Mouse (Mus musculus) CH12.LX (cell line): ENCODE results near the gene BC049762. TPM values are rescaled to one million over a fixed set of nuclear protein-coding genes. Genes with fewer than 3 reads are reported as not detected.

Source experiments
- DNase-seq: peaks from one replicate; pipeline ENCODE4 v3.0.0-alpha.2; 2013; ENCODE audit errors: extremely low read depth
- H3K27ac ChIP-seq: 2 replicates; pipeline ENCODE4 v1.5.1; 2012; ENCODE audit warnings: low read depth, mild to moderate bottlenecking, control low read depth, moderate library complexity; ENCODE audit not compliant: insufficient read depth
- H3K27me3 ChIP-seq: replicated peaks from 2 replicates; pipeline ENCODE3; 2012; ENCODE audit warnings: inconsistent platforms
- H3K36me3 ChIP-seq, 2 experiments: replicated peaks in 1 of 2; 2 replicates each; pipeline versions ENCODE3 to v1.6.1; 2012; ENCODE audit warnings: inconsistent platforms in 1 of 2, low read length in 1 of 2, mild to moderate bottlenecking in 1 of 2, mixed read lengths in 1 of 2, moderate library complexity in 1 of 2; ENCODE audit not compliant: control insufficient read depth in 1 of 2, insufficient read depth in 1 of 2
- H3K4me1 ChIP-seq, 2 experiments: 2 replicates each; pipeline ENCODE4 v1.6.1; 2012; ENCODE audit warnings: inconsistent platforms in 1 of 2, moderate library complexity in 1 of 2; ENCODE audit not compliant: insufficient read depth in 2 of 2, control insufficient read depth in 1 of 2
- H3K4me2 ChIP-seq: 2 replicates; pipeline ENCODE4 v1.6.1; 2012; ENCODE audit warnings: low read depth, mild to moderate bottlenecking, control low read depth; ENCODE audit not compliant: poor library complexity, insufficient read depth, severe bottlenecking
- H3K4me3 ChIP-seq, 3 experiments: fragments of 150-350 bp in 1 of 3; sonication (generic) in 1 of 3; replicated peaks in 1 of 3; 2 replicates each; pipeline versions ENCODE3 to v1.5.1; 2011 to 2012; ENCODE audit warnings: low read depth in 2 of 3, low read length in 2 of 3, mild to moderate bottlenecking in 2 of 3, moderate library complexity in 2 of 3, control low read depth in 1 of 3, improper control_type of control experiment in 1 of 3, inconsistent platforms in 1 of 3, mixed read lengths in 1 of 3; ENCODE audit not compliant: poor library complexity in 1 of 3
- H3K79me2 ChIP-seq: replicated peaks from 2 replicates; pipeline ENCODE4 v1.6.1; 2012; ENCODE audit warnings: mild to moderate bottlenecking, moderate library complexity; ENCODE audit not compliant: control insufficient read depth, poor library complexity, insufficient read depth, severe bottlenecking; ENCODE audit errors: extremely low read depth
- H3K9ac ChIP-seq: 2 replicates; pipeline ENCODE4 v1.6.1; 2012; ENCODE audit warnings: low read depth, mild to moderate bottlenecking, control low read depth, moderate library complexity; ENCODE audit not compliant: insufficient read depth
- H3K9me3 ChIP-seq: replicated peaks from 2 replicates; pipeline ENCODE3; 2012; ENCODE audit warnings: low read length, inconsistent platforms, mixed read lengths
- CHD1 ChIP-seq: IDR thresholded peaks from 2 replicates; pipeline ENCODE4 v1.6.1; 2012; ENCODE audit warnings: low read depth, low read length, improper control_type of control experiment, inconsistent platforms
- CTCF ChIP-seq, 2 experiments: IDR thresholded peaks in 1 of 2; conservative IDR thresholded peaks in 1 of 2; 2 replicates each; pipeline ENCODE4 v1.5.1; 2011 to 2012; ENCODE audit warnings: low read depth in 2 of 2, low read length in 2 of 2, improper control_type of control experiment in 1 of 2, inconsistent platforms in 1 of 2, mild to moderate bottlenecking in 1 of 2, moderate library complexity in 1 of 2
- EP300 ChIP-seq: IDR thresholded peaks from 2 replicates; pipeline ENCODE4 v1.6.1; 2011; ENCODE audit warnings: low read length, improper control_type of control experiment
- NELFE ChIP-seq: IDR thresholded peaks from 2 replicates; pipeline ENCODE4 v1.6.1; 2011; ENCODE audit warnings: low read depth, low read length, improper control_type of control experiment
- POLR2A ChIP-seq: IDR thresholded peaks from 2 replicates; pipeline ENCODE4 v1.6.1; 2011; ENCODE audit warnings: low read depth, mild to moderate bottlenecking, improper control_type of control experiment, low read length
- RAD21 ChIP-seq: IDR thresholded peaks from 2 replicates; pipeline ENCODE4 v1.6.1; 2011; ENCODE audit warnings: low read depth, mild to moderate bottlenecking, low read length, improper control_type of control experiment, moderate library complexity
- SIN3A ChIP-seq: IDR thresholded peaks from 2 replicates; pipeline ENCODE4 v1.6.1; 2012; ENCODE audit warnings: low read length, improper control_type of control experiment, inconsistent platforms
- SMC3 ChIP-seq: IDR thresholded peaks from 2 replicates; pipeline ENCODE4 v1.6.1; 2011; ENCODE audit warnings: low read depth, low read length, improper control_type of control experiment
- UBTF ChIP-seq: IDR thresholded peaks from 2 replicates; pipeline ENCODE4 v1.6.1; 2012; ENCODE audit warnings: low read depth, mild to moderate bottlenecking, inconsistent platforms, low read length, improper control_type of control experiment, moderate library complexity
- USF1 ChIP-seq: IDR thresholded peaks from 2 replicates; pipeline ENCODE4 v1.6.1; 2014; ENCODE audit warnings: low read depth, mild to moderate bottlenecking, inconsistent platforms, low read length, improper control_type of control experiment
- ZNF384 ChIP-seq: IDR thresholded peaks from 2 replicates; pipeline ENCODE4 v1.6.1; 2012; ENCODE audit warnings: low read depth, low read length, improper control_type of control experiment, inconsistent platforms
- dilution Hi-C: fragments of 300-500 bp; cut with MboI; formaldehyde crosslinking; loops from 2 replicates; pipeline ENCODE4 v1.14.3; 2020; ENCODE audit warnings: low sequenced_read_pairs; ENCODE audit not compliant: extremely low pct_unique_long_range_greater_than_20kb, extremely low pct_ligation_motif_present
- in situ Hi-C: fragments of 300-500 bp; cut with MboI; formaldehyde crosslinking; loops from 3 replicates; pipeline ENCODE4 v1.14.3; 2019; ENCODE audit warnings: low sequenced_read_pairs, low pct_ligation_motif_present, low pct_unique_long_range_greater_than_20kb, mixed read lengths
- polyA plus RNA-seq: library from polyadenylated mRNA; unstranded; fragments of >175 nt; gene quantifications from 2 replicates; pipeline ENCODE4 v1.2.1, GENCODE M21; 2012; ENCODE audit warnings: low read depth; ENCODE audit not compliant: insufficient read length
- total RNA-seq, 2 experiments: library from RNA; depleted of rRNA; stranded (reverse); fragments of 300-350 nt in 1 of 2; fragments of >200 nt in 1 of 2; gene quantifications; 2 replicates each; pipeline ENCODE4 v1.2.3; 2012 to 2014

Gene BC049762
- total and polyA plus RNA-seq, 3 experiments, result 0.31 to 0.34 TPM; not detected in 1

DNA sequence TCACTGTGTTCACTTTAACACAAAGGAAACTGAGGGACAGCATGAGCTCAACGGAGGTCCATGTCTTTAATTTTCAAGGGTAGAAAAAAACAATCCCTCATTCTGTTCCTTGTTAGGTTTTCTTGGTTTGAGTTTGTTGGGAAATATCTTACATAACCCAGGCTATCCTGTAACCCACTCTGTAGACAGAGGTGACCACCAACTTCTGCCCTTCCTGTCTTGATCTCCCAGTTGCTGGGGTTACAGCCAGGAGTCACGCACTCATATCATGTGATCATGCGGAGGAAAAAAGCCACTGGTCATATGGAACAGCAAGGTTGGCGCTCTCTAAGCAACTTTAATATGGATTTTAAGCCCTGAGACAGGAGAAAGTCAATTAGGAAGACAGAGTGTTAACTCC is 5.8 kb downstream of the BC049762 start:
- H3K4me3 ChIP-seq, result no peak overlapping the region
- H3K79me2 ChIP-seq, result no peaks in the 10 kb centered on the region
- peaks cover 37% of the 10 kb centered on the region for H3K27me3 ChIP-seq
- peaks cover 2 to 5% of the 10 kb centered on the region in 2 experiments; a peak in 1 of 4 replicates for H3K4me1 ChIP-seq
- TF ChIP-seq ZNF384, result no peak
- no peak for TF ChIP-seq CTCF (conservative IDR thresholded peaks at IDR 0.05 in 1 of 2, IDR thresholded peaks at IDR 0.05 in 1 of 2; ENCODE audit: low read depth in 2 of 2, low read length in 2 of 2)
- TF ChIP-seq POLR2A, result no peak
- TF ChIP-seq USF1, result no peak
- no peak for TF ChIP-seq CHD1
- dilution Hi-C loops, result no loop called here
- H3K4me2 ChIP-seq, result no peak overlapping the region
- in situ Hi-C loops, result loop anchor here (25.0 kb wide), 1 partner anchor 455 kb away; no protein-coding TSS in a partner anchor
- H3K27ac ChIP-seq, result no peak overlapping the region
- H3K9ac ChIP-seq, result no peak overlapping the region
- no peak for DNase-seq
- no peaks in the 10 kb centered on the region for H3K9me3 ChIP-seq
- no peaks in the 10 kb centered on the region for H3K36me3 ChIP-seq

DNA sequence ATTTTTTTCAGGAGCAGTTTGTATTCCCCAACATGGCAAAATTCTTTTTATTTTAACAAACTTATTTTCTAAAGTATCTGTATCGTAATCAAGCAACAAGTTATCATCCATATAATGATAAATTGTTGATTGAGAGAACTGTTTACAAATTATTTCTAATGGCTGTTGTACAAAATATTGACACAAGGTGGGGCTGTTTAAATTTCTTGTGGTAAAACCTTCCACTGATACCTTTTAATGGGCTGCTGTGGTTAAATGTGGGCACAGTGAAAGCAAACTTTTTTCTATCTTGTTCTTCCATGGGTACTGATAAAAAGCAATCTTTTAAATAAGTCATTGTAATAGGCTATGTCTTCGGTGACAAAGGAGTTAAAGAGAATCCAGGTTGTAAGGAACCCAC is 19.9 kb downstream of the BC049762 start:
- Histone ChIP-seq H3K36me3 (no peaks in the 10 kb centered on the region), H3K27me3 (peaks cover 4% of the 10 kb centered on the region), H3K27ac (no peak overlapping the region), H3K4me3 (no peak overlapping the region), H3K79me2 (no peaks in the 10 kb centered on the region), H3K4me2 (no peak overlapping the region), H3K4me1 (no peaks in the 10 kb centered on the region), H3K9ac (no peak overlapping the region), H3K9me3 (no peaks in the 10 kb centered on the region)
- dilution Hi-C loops (no loop called here), in situ Hi-C loops (no loop called here)
- DNase-seq, result peak; percentile 7
- TF ChIP-seq RAD21 (peak; percentile 55), CTCF (conservative IDR thresholded peaks at IDR 0.05 in 1 of 2, IDR thresholded peaks at IDR 0.05 in 1 of 2; ENCODE audit: low read depth in 2 of 2, low read length in 2 of 2) (peak in 1 of 2 experiments; percentile 61; a peak in 2 of 4 replicates), UBTF (no peak), SMC3 (peak; percentile 55)

DNA sequence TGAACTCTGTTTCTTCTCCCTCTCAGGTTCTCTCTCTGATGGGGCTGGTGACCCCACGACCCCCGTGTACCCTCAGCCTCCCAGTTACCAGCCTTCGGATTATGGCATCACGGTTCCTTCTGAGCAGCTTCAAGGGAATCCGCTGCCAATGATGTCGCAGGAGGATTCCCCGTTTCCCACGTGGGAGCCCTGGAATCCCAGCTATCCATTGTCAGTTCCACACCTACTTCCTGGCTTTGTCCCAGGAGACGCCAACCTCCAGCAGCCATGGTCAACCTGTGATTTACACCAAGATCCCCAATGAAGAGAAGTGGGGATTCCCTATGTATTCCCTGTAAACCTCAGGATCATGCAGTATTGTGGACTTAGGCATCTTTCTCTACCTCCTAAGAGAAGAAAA is 28.2 kb downstream of the BC049762 start:
- peaks cover 16 to 38% of the 10 kb centered on the region in 2 experiments for H3K36me3 ChIP-seq
- H3K4me3 ChIP-seq, result no peak overlapping the region
- H3K27ac ChIP-seq, result no peak overlapping the region
- dilution Hi-C loops, result no loop called here
- no peak overlapping the region for H3K9ac ChIP-seq
- DNase-seq, result no peak
- no peaks in the 10 kb centered on the region for H3K79me2 ChIP-seq
- no peak overlapping the region for H3K4me2 ChIP-seq
- no peak for TF ChIP-seq EP300
- no peak for TF ChIP-seq CTCF (conservative IDR thresholded peaks at IDR 0.05 in 1 of 2, IDR thresholded peaks at IDR 0.05 in 1 of 2; ENCODE audit: low read depth in 2 of 2, low read length in 2 of 2)
- no peak for TF ChIP-seq SIN3A
- no peak for TF ChIP-seq NELFE
- no peaks in the 10 kb centered on the region for H3K9me3 ChIP-seq
- H3K27me3 ChIP-seq, result peaks cover 10% of the 10 kb centered on the region
- in situ Hi-C loops, result no loop called here
- no peaks in the 10 kb centered on the region for H3K4me1 ChIP-seq
